Mouse (Mus musculus): ENCODE data around the gene Cd40lg.

DNA sequence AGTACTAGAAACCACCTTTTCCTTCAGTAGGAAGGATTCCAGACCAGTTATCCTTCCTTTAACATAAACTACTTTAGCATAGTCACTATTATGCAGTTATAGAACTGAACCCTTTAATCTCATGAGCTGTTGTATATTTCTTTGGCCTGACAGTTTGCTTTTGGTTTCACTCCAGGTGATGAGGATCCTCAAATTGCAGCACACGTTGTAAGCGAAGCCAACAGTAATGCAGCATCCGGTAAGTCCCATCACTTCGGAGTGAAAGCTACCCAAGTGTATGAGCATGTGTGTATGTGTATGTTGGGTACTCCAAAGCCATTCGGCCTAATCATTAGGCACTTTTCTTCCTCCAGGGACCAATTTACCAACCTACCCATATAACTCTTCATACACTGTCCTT lies 7.6 kb downstream of the Cd40lg start:
- TF ChIP-seq CTCF (IDR thresholded peaks at IDR 0.05; ENCODE audit: extremely low read depth, insufficient read length, insufficient replicate concordance, low read depth, low read length) = no peak
- no peak for TF ChIP-seq POLR2A (IDR thresholded peaks at IDR 0.05; ENCODE audit: low read depth, low read length)
